Mouse (Mus musculus) stomach, embryonic 16.5 days (tissue): ENCODE measurements around the gene Dyrk1a. TPM values are rescaled to one million over a fixed set of nuclear protein-coding genes. Genes with fewer than 3 reads are reported as not detected.

Experiments used
- ATAC-seq: fragments of 200-750 bp; cut with Nextera tagmentation; 2 replicates; pipeline ENCODE4 v1.8.0; 2017; ENCODE audit warnings: moderate number of reproducible peaks, moderate TSS enrichment; ENCODE audit not compliant: insufficient read depth, low FRiP score
- H3K27ac ChIP-seq: fragments of 300-500 bp; sonication (generic); 2 replicates; pipeline ENCODE4 v1.5.1; 2014; ENCODE audit warnings: low read length
- H3K27me3 ChIP-seq: fragments of 300-500 bp; sonication (generic); 2 replicates; pipeline ENCODE4 v1.6.1; 2014; ENCODE audit warnings: low read length, control low read depth, mixed read lengths; ENCODE audit not compliant: control insufficient read depth, insufficient read depth
- H3K36me3 ChIP-seq: fragments of 300-500 bp; sonication (generic); 2 replicates; pipeline ENCODE4 v1.6.1; 2014; ENCODE audit warnings: low read length; ENCODE audit not compliant: control insufficient read depth, insufficient read depth
- H3K4me1 ChIP-seq: fragments of 300-500 bp; sonication (generic); 2 replicates; pipeline ENCODE4 v1.6.1; 2014; ENCODE audit warnings: low read length, control low read depth, mixed read lengths; ENCODE audit not compliant: control insufficient read depth, insufficient read depth
- H3K4me2 ChIP-seq: fragments of 300-500 bp; sonication (generic); 2 replicates; pipeline ENCODE4 v1.6.1; 2014; ENCODE audit warnings: low read depth, low read length, mixed read lengths
- H3K4me3 ChIP-seq: fragments of 300-500 bp; sonication (generic); replicated peaks from 2 replicates; pipeline ENCODE4 v1.5.1; 2014; ENCODE audit warnings: mild to moderate bottlenecking, low read length
- H3K9ac ChIP-seq: fragments of 300-500 bp; sonication (generic); 2 replicates; pipeline ENCODE4 v1.6.1; 2014; ENCODE audit warnings: low read length
- H3K9me3 ChIP-seq: fragments of 300-500 bp; sonication (generic); replicated peaks from 2 replicates; pipeline ENCODE4 v1.6.1; 2016; ENCODE audit warnings: low read length, control low read depth; ENCODE audit not compliant: control insufficient read depth
- WGBS: fragments of 180-500 bp; shearing (Covaris S2); extraction: QIAGEN DNeasy Blood & Tissue Kit; methylation state at CpG from one replicate; pipeline ENCODE4 v1.1.7; 2014; 5-methylcytosine and 5-hydroxymethylcytosine counted together
- polyA plus RNA-seq: library from polyadenylated mRNA; unstranded; fragments of >200 nt; fragmentation: Nextera tagmentation; extraction: Ambion mirVana; gene quantifications from 2 replicates; pipeline ENCODE4 v1.2.1, GENCODE M21; 2015

Gene Dyrk1a
- polyA plus RNA-seq, 1 experiment from 2014 or later, result 7.4 TPM

DNA sequence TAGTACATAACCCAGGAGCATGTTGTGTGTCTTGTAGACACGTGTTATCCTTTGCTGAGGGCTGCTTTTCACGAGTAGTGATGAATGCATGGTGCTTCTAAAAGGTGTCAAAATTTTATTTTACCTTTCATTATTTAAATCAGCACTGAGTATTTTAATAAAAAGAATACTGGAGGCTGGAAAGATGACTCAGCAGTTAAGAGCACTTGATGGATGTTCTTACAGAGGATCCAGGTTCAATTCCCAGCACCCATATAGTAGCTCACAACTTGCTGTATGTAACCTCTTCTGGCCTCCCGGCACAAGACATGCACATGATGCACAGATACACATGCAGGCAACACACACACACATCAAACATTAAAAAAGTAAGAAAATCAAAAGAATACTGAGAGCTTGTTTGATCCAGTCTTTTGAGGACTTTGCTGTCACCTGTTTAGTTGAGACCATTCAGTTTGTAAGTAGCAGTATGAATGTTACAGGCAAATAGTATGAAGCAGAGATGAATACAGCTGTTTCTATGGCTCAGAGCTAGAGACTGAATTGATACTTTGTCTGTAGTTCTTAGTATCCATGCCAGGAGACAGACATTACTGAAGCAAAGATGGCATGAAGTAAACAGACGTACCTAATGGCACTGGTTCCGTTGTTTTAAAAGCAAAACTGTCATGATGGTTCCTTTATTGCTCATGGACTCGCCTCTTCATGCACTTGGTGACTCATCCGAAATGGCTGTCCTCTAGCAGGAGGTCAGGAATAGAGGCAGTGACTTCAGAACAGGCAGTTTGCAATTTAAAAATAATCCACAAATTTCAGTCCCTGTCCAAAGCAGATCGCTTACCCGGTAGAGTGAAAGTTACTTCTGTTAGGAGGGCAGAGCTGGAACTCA lies 39.1 kb downstream of the Dyrk1a start:
- Histone ChIP-seq H3K27me3 (no peaks in the 10 kb centered on the region), H3K9ac (no peak overlapping the region), H3K4me3 (no peak overlapping the region), H3K27ac (no peak overlapping the region), H3K4me1 (peaks cover 20% of the 10 kb centered on the region), H3K36me3 (no peaks in the 10 kb centered on the region), H3K4me2 (no peak overlapping the region), H3K9me3 (no peaks in the 10 kb centered on the region)
- WGBS, result 72% methylated on average over 9 of the region's 9 CpGs
- ATAC-seq, result no peak

GRCm38 (mm10) chr16:94612573-94612972 lies 42.8 kb downstream of the Dyrk1a start:
- WGBS, result 62% methylated on average over 8 of the region's 8 CpGs
- H3K9me3 ChIP-seq, result no peaks in the 10 kb centered on the region
- H3K36me3 ChIP-seq, result no peaks in the 10 kb centered on the region
- H3K4me3 ChIP-seq, result no peak overlapping the region
- H3K4me2 ChIP-seq, result no peak overlapping the region
- ATAC-seq, result no peak
- H3K9ac ChIP-seq, result no peak overlapping the region
- peaks cover 11% of the 10 kb centered on the region for H3K4me1 ChIP-seq
- no peak overlapping the region for H3K27ac ChIP-seq
- H3K27me3 ChIP-seq, result no peaks in the 10 kb centered on the region

GRCm38 (mm10) chr16:94617255-94617654 lies 47.4 kb downstream of the Dyrk1a start:
- no peak overlapping the region for H3K9ac ChIP-seq

GRCm38 (mm10) chr16:94618543-94618942 lies 48.7 kb downstream of the Dyrk1a start:
- H3K9ac ChIP-seq, result no peak overlapping the region
- H3K27ac ChIP-seq, result no peak overlapping the region
- H3K9me3 ChIP-seq, result no peaks in the 10 kb centered on the region
- 50% methylated on average over 10 of the region's 10 CpGs for WGBS
- no peaks in the 10 kb centered on the region for H3K4me1 ChIP-seq
- H3K4me3 ChIP-seq, result no peak overlapping the region
- H3K27me3 ChIP-seq, result no peaks in the 10 kb centered on the region
- peak; percentile 79; the same call in 1 of the 2 replicates for ATAC-seq
- no peak overlapping the region for H3K4me2 ChIP-seq
- H3K36me3 ChIP-seq, result 0 out of 2 replicates have a peak, but pooled peaks cover 3% of the 10 kb centered on the region

More at GRCm38 (mm10) chr16:94617255-94617654, 47.4 kb downstream of the Dyrk1a start:
- Histone ChIP-seq H3K27me3 (no peaks in the 10 kb centered on the region), H3K4me3 (no peak overlapping the region), H3K9me3 (no peaks in the 10 kb centered on the region), H3K27ac (no peak overlapping the region), H3K4me1 (no peaks in the 10 kb centered on the region), H3K4me2 (no peak overlapping the region), H3K36me3 (0 out of 2 replicates have a peak, but pooled peaks cover 3% of the 10 kb centered on the region)
- no peak for ATAC-seq
- WGBS, result 86% methylated on average over 6 of the region's 6 CpGs

DNA sequence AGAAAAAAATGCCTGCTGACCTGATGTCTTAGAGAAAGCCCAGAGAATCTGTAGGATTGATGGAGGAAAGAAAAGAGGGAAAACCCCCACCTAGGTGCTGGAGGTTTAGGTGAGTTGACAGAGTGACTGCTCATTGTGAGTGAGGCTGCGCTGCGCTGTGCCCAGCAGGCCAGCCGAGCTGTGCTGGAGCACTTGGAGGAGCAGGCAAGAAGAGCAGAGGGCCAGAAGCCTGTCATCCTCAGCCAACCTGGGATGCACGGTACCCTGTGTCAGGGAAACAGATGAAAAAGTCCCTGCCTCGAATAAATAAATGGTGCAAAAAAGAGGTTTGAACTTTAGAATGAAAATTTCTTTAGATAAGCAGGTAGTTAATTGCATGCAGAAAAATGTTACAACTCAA lies 49.5 kb downstream of the Dyrk1a start:
- Histone ChIP-seq H3K4me3 (no peak overlapping the region), H3K4me2 (no peak overlapping the region), H3K4me1 (no peaks in the 10 kb centered on the region), H3K27me3 (no peaks in the 10 kb centered on the region), H3K9me3 (no peaks in the 10 kb centered on the region), H3K27ac (no peak overlapping the region), H3K36me3 (0 out of 2 replicates have a peak, but pooled peaks cover 3% of the 10 kb centered on the region), H3K9ac (no peak overlapping the region)
- WGBS, result 83% methylated on average over 5 of the region's 5 CpGs
- no peak for ATAC-seq

DNA sequence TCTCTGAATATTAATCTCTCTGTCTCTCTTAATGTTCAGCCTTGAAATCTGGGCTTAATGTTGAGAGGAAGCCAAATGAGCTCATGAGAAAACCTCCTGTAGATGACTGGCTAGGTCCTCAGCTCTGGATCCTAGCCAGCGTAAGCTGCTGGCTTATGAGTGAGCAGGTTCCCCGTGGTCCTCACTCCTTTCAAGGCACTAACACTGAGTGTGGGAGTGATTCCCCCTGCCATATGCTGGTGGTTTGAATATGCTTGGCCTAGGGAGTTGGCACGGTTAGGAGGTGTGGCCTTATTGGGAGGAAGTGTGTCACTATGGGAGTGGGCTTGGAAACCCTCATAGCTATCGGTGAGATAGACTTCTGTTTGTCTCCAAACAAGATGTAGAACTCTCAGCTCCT lies 55.1 kb downstream of the Dyrk1a start:
- no peaks in the 10 kb centered on the region for H3K27me3 ChIP-seq
- no peak overlapping the region for H3K4me2 ChIP-seq
- H3K4me3 ChIP-seq, result no peak overlapping the region
- H3K27ac ChIP-seq, result no peak overlapping the region
- WGBS, result 68% methylated on average over 4 of the region's 4 CpGs
- H3K36me3 ChIP-seq, result 0 out of 2 replicates have a peak, but pooled peaks cover 3% of the 10 kb centered on the region
- no peak overlapping the region for H3K9ac ChIP-seq
- no peak for ATAC-seq
- no peaks in the 10 kb centered on the region for H3K9me3 ChIP-seq
- H3K4me1 ChIP-seq, result peaks cover 17% of the 10 kb centered on the region

DNA sequence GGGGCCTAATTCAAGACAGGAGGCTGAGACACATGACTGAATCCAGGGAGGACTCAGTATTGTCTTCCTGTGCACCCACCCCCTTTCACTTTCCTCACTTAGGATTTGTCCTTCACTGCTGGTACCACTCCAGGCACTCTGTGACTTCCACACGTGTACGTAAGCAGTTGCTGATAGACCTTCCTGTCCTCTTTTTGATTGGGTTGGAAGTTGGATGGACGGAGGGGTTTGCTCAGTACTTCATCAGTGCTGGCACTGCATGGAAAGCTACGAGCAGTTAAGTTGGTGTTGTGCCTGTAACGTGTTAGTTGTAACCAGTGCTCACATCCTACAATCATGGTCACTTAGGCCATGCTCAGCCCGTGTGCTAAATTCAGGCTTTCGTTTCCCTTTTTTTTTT lies 55.8 kb downstream of the Dyrk1a start:
- no peaks in the 10 kb centered on the region for H3K36me3 ChIP-seq
- ATAC-seq, result no peak
- no peaks in the 10 kb centered on the region for H3K27me3 ChIP-seq
- H3K4me2 ChIP-seq, result no peak overlapping the region
- peaks cover 17% of the 10 kb centered on the region for H3K4me1 ChIP-seq
- no peak overlapping the region for H3K9ac ChIP-seq
- H3K9me3 ChIP-seq, result no peaks in the 10 kb centered on the region
- no peak overlapping the region for H3K4me3 ChIP-seq
- WGBS, result 90% methylated on average over 7 of the region's 7 CpGs
- no peak overlapping the region for H3K27ac ChIP-seq

DNA sequence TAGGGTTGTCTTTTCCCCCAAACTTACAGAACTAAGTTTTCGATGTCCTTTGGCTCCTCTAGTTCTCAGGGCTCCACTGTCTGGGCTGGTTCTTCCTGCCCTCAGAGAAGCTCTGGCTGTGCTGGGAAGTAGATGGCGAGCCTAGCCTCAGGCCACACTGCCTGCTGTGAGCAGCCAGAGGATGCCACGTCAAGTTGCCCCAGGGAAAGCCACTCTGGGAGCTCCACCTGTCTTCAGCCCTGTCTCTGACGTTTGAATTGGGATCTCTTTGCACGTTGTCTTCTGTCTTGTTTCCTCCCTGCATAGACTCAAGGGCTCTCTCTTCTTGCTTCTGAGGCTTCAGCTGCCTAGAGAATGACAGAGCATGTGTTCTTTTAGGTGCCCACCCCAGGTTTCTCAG lies 57.9 kb downstream of the Dyrk1a start:
- no peak overlapping the region for H3K4me2 ChIP-seq
- H3K36me3 ChIP-seq, result no peaks in the 10 kb centered on the region
- ATAC-seq, result no peak
- 56% methylated on average over 5 of the region's 5 CpGs for WGBS
- no peak overlapping the region for H3K9ac ChIP-seq
- H3K27ac ChIP-seq, result no peak overlapping the region
- H3K27me3 ChIP-seq, result no peaks in the 10 kb centered on the region
- H3K4me1 ChIP-seq, result peaks cover 21% of the 10 kb centered on the region
- no peaks in the 10 kb centered on the region for H3K9me3 ChIP-seq
- H3K4me3 ChIP-seq, result no peak overlapping the region

GRCm38 (mm10) chr16:94628976-94629729 lies 59.3 kb downstream of the Dyrk1a start:
- no peak for ATAC-seq
- Histone ChIP-seq H3K27me3 (no peaks in the 10 kb centered on the region), H3K36me3 (no peaks in the 10 kb centered on the region), H3K4me2 (peak overlapping the region; percentile 32), H3K4me1 (peaks cover 31% of the 10 kb centered on the region), H3K9ac (no peak overlapping the region), H3K9me3 (no peaks in the 10 kb centered on the region), H3K4me3 (no peak overlapping the region), H3K27ac (peak overlapping the region; percentile 69)
- 58% methylated on average over 9 of the region's 9 CpGs for WGBS
